Mouse (Mus musculus): ENCODE measurements at regions not wholly inside any gene's neighbourhood (a gene's known extent, or its start where the extent isn't known, plus 50 kb on each side); places are given as distances from the start of the nearest gene placed in this dataset.

GRCm38 (mm10) chr13:82849037-82849436, 654.8 kb upstream of the Mef2c start:
- no peak for DNase-seq (ENCODE audit: inconsistent ontology term)

- DNase-seq (ENCODE audit: inconsistent ontology term): no peak
Measured at GRCm38 (mm10) chr13:82869869-82870268, 634.0 kb upstream of the Mef2c start.

GRCm38 (mm10) chr13:82874091-82874490, 629.7 kb upstream of the Mef2c start:
- DNase-seq (ENCODE audit: inconsistent ontology term): no peak

GRCm38 (mm10) chr13:82883368-82883767, 620.5 kb upstream of the Mef2c start:
- DNase-seq (ENCODE audit: inconsistent ontology term): no peak

GRCm38 (mm10) chr13:82888755-82889154, 615.1 kb upstream of the Mef2c start:
- no peak for DNase-seq (ENCODE audit: inconsistent ontology term)

GRCm38 (mm10) chr13:82892731-82893130, 611.1 kb upstream of the Mef2c start:
- DNase-seq (ENCODE audit: inconsistent ontology term): peak; percentile 93

GRCm38 (mm10) chr13:82899686-82900085, 604.1 kb upstream of the Mef2c start:
- no peak for DNase-seq (ENCODE audit: inconsistent ontology term)

- peak; percentile 34 for DNase-seq (ENCODE audit: inconsistent ontology term)
Measured at GRCm38 (mm10) chr13:82902160-82902559, 601.7 kb upstream of the Mef2c start.

GRCm38 (mm10) chr13:82903637-82904036, 600.2 kb upstream of the Mef2c start:
- no peak for DNase-seq (ENCODE audit: inconsistent ontology term)

GRCm38 (mm10) chr13:82907689-82908088, 596.1 kb upstream of the Mef2c start:
- no peak for DNase-seq (ENCODE audit: inconsistent ontology term)

- no peak for DNase-seq (ENCODE audit: inconsistent ontology term)
Measured at GRCm38 (mm10) chr13:82909151-82909550, 594.7 kb upstream of the Mef2c start.

- DNase-seq (ENCODE audit: inconsistent ontology term): no peak
Measured at GRCm38 (mm10) chr13:82912859-82913258, 591.0 kb upstream of the Mef2c start.

- DNase-seq (ENCODE audit: inconsistent ontology term): no peak
Measured at GRCm38 (mm10) chr13:82915194-82915593, 588.6 kb upstream of the Mef2c start.

- no peak for DNase-seq (ENCODE audit: inconsistent ontology term)
Measured at GRCm38 (mm10) chr13:82930010-82930409, 573.8 kb upstream of the Mef2c start.

GRCm38 (mm10) chr13:82937856-82938255, 566.0 kb upstream of the Mef2c start:
- no peak for DNase-seq (ENCODE audit: inconsistent ontology term)

- DNase-seq (ENCODE audit: inconsistent ontology term): no peak
Measured at GRCm38 (mm10) chr13:82942691-82943341, 561.0 kb upstream of the Mef2c start.

GRCm38 (mm10) chr13:82946931-82947330, 556.9 kb upstream of the Mef2c start:
- no peak for DNase-seq (ENCODE audit: inconsistent ontology term)

GRCm38 (mm10) chr13:82949541-82949940, 554.3 kb upstream of the Mef2c start:
- DNase-seq (ENCODE audit: inconsistent ontology term): peak; percentile 0

- DNase-seq (ENCODE audit: inconsistent ontology term): no peak
Measured at GRCm38 (mm10) chr13:82962333-82962732, 541.5 kb upstream of the Mef2c start.

- no peak for DNase-seq (ENCODE audit: inconsistent ontology term)
Measured at GRCm38 (mm10) chr13:82971722-82972121, 532.1 kb upstream of the Mef2c start.

GRCm38 (mm10) chr13:82974210-82974811, 529.5 kb upstream of the Mef2c start:
- DNase-seq (ENCODE audit: inconsistent ontology term): no peak

- DNase-seq (ENCODE audit: inconsistent ontology term): no peak
Measured at GRCm38 (mm10) chr13:83001118-83001517, 502.7 kb upstream of the Mef2c start.

GRCm38 (mm10) chr13:83016686-83017085, 487.1 kb upstream of the Mef2c start:
- DNase-seq (ENCODE audit: inconsistent ontology term): no peak

GRCm38 (mm10) chr13:83020829-83021228, 483.0 kb upstream of the Mef2c start:
- DNase-seq (ENCODE audit: inconsistent ontology term): peak; percentile 47
